Mouse (Mus musculus): ENCODE measurements around the gene 4921536K21Rik.

The 4921536K21Rik gene

DNA sequence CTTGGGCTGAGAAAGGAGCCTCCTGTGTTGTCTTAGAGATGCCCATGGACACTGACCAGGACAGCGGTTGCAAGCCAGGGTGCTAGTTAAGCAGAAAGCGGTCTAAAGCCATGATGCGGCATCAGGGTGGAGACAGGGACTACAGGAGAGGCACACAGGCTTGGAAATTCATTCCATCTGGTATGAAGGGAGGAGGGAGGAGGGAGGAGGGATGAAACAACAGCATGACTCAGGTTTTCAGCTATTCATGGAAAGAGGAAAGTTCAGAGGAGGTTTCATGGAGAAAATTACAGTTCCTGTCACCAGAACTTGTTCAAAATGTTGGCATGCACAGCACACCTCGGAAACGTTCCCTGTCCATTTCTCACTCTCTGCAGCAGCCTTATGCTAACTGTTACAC lies 39.1 kb downstream of the 4921536K21Rik start:
- DNase-seq (ENCODE audit: low spot score in 2 of 2) = no peak

DNA sequence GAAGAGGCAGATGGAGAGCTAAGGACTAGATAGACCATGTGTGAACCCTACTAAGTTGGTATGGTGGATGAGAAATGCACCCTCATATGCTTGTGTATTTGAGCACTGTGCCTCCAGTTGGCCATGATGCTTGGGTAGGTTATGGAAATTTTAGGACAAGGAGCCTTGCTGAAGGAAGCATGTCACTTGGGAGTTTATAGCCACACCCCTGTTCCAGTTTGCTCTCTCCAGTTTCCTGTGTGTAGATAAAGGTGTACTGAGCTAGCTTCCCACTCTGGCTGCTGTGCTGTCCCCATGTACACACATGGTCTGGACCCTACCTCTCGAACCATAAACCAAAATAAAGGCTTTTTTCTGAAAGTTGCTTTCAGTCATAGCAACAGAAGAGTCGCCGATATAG lies 40.7 kb downstream of the 4921536K21Rik start:
- DNase-seq (ENCODE audit: low spot score in 2 of 2) = no peak

DNA sequence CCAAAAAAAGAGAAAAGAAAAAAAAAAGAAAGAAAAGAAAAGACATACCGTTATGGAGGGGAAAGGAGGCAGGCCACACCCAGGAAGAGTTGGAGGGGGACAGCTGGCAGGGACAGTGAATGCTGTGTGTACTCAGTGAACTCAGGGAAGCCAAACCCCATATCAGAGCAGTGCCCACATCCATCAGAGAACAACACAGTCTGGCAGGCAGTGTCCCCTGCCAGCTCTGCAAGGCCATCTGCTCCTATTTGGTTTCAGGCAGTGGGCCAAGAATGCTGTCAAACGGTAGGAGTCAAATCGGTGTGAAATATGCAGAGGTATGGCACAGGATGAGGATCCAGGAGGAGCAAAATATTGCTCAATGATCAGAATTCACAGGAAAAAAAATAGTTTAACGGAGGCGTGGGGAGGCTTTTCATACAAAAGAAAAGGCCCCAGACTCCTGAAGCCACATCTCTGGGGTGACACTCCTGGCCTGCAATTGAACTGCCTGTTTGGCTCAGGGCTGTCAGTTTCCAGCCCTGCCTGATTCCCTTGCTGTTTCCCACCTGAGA lies 41.3 kb downstream of the 4921536K21Rik start:
- DNase-seq (ENCODE audit: low spot score in 2 of 2) = no peak

DNA sequence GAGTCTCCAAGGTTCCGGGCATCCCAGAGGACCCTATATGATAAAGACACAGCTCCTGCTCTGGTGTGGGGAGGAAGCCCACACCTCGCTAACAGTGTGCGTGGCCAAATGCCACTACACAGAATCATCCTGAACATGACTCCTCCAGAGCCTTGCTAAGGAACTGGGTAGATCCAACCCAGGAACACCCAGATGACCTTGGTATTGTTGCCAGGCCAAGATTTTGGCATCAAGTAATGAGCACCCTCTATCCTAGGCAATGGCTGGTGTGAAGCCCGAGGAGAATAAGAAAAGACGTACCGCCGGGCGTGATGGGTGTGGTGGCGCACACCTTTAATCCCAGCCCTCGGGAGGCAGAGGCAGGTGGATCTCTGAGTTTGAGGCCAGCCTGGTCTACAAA lies 41.9 kb downstream of the 4921536K21Rik start:
- no peak for DNase-seq (ENCODE audit: low spot score in 2 of 2)

DNA sequence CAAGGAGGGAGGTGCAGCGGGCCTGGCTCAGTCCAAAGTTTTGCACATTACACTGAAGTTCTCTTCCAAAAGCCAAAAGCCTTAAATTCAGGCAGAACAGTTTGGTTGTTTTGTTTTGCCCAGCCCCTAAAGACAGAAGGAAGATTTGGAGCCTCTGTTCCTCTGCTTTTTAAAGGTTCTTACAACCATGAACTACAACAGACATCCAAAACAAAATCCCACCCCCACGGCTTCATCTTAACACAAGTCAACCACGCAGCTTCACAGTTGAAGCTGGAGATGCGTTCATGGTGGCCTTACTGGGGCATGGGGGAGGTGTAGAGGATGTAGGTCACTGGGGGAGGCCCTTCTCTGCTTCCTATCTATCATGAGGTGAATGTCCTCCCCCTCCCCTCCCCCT lies 43.0 kb downstream of the 4921536K21Rik start:
- DNase-seq (ENCODE audit: low spot score in 2 of 2) = no peak

DNA sequence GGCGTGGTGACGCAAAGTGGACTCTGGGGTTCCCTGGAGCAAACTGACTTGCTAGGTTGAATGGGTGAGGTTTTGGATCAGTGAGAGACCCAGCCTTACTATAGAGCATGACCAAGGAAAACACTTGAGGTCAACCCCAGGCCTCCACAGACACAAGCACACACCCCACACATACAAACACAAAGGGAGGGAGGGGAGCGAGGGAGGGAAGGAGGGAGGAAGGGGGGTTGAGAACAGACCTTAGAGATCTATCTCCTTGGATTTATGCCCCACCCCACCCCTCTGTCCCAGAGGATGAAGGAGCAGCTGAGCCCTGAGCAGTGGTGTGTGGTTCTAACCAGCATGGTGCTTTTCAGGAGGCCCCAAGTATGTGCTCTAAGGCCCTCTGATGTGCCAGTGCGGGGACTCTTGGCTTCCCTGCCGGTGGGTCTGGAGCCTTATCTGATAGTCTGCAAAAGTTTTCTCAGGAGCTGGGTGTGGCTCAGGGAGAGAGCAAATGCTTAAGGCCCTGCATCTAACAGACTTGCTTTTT lies 44.1 kb downstream of the 4921536K21Rik start:
- no peak for DNase-seq (ENCODE audit: low spot score in 2 of 2)

DNA sequence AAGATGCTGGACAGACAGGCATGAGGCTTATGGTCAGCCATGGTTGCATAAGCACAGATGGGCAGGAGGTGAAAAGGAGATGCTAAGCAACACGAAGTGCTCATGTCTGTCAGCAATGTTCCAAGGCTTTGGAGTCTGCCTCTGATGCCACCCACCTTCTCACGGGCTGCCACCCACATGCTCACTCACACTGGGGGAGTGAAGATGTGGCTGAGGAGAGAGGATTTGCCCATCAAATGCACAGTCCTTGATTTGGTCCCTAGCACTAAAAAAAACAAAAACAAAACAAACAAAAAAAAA lies 44.6 kb downstream of the 4921536K21Rik start:
- DNase-seq (ENCODE audit: low spot score in 2 of 2) = no peak

DNA sequence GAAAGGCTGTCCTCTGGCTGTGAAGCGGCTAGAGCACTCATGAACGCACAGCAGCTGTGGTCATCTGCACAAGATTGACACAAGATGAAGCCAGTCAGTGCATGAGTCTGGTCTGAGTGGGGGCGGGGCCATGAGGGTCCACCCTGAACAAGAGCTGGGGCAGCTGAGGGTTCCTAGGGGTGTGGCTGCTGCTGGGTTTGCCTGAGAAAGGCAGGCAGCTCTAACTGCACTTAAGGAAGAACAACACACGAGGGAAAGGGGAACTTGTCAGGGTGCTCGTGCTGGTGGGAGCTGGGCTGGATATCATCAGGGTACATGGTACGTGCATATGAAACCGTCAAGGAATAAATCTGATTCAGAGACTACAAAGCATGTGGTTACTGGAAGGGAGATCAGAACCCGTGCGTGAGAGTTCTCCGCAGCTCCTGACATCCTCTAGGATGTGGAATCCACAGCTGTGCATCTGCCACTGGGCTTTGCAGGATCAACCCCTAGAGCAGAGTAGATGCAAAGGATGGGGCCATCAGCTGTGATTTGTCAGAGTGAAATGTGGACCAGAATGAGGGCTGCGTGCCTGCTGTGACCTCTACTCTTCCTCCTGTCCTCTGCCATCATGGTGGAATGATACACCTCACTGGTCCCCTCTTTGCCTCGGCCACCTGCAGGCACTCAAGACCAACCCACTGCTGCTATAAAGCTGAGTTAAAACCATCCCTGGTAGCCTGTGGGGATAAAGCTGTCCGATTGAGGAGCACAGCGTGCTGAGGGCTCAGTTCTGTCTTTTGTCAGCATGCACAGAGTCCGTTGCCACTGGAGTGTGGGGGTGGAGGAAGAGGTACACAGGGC lies 45.2 kb downstream of the 4921536K21Rik start:
- no peak for DNase-seq (ENCODE audit: low spot score in 2 of 2)

DNA sequence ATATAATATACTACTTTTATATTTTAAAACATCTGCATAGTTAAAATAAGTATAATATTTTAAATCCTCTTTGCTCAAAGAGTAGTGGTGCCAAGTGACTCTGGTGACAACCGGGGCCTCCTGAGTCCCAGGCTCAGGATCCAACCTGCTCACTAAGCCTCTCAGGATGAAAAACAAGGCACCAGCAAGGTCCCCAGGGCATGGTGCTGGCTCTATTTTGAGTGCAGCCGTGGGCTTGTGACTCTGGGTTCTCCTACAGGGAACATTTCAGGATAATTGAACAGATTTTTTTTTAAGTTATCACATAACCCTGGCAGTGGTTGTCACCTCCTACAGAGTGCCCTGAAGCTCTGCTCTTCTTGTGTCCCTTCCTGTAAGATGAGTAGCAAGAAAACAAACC lies 48.5 kb downstream of the 4921536K21Rik start:
- no peak for DNase-seq (ENCODE audit: low spot score in 2 of 2)

DNA sequence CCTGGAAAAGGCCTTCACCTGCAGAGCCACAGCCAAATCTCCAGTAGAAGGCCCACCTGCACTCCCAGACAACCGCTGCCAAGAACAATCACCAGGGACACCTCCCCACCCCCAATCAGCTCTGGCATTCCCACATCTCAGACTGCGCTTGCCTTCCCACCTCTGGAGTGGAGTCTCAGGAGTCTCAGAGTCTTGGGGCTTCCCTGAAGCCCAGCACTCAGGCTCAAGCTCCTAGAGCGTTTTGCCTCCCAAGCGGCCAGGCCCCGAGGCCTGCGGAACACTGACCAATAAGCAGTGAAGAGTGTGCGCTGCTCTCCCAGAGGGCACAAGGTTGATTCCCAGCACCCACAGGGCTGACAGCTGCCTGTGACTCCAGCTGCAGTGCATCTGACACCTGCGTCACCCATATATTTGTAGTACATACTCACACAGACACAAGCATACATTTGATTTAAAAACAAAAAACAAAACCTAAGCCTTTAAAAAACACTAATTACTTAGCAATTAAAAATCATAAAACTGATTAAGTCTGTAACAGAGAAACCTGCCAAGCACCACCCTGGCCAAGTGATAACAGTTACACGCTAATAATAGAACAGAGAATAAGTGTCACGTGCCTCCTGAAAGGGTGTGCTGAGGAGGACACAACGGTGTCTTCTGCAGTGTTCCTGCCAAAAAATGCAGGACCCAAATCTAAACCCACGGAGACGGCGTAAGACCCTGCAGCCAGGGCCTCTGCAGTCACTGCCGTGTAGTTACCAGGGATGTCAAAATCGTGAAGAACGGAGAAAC lies 50.8 kb downstream of the 4921536K21Rik start:
- DNase-seq (ENCODE audit: low spot score in 2 of 2) = no peak
